Mouse (Mus musculus) lung, embryonic 14.5 days (tissue): ENCODE measurements around the gene Gm28043. TPM values are rescaled to one million over a fixed set of nuclear protein-coding genes. Genes with fewer than 3 reads are reported as not detected.

ENCODE experiments used
- ATAC-seq: fragments of 200-750 bp; cut with Nextera tagmentation; 2 replicates; pipeline ENCODE4 v1.8.0; 2017; ENCODE audit warnings: mild to moderate bottlenecking, moderate TSS enrichment, moderate library complexity; ENCODE audit not compliant: insufficient read depth
- DNase-seq: peaks from one replicate; pipeline ENCODE4 v3.0.0-alpha.2; 2015
- H3K27ac ChIP-seq: fragments of 300-500 bp; sonication (generic); 2 replicates; pipeline ENCODE4 v1.5.1; 2014; ENCODE audit warnings: low read depth, mild to moderate bottlenecking, moderate library complexity
- H3K27me3 ChIP-seq: fragments of 300-500 bp; sonication (generic); 2 replicates; pipeline ENCODE4 v1.6.1; 2014; ENCODE audit warnings: low read length, control low read depth; ENCODE audit not compliant: insufficient read depth
- H3K36me3 ChIP-seq: fragments of 300-500 bp; sonication (generic); 2 replicates; pipeline ENCODE4 v1.6.1; 2014; ENCODE audit warnings: control low read depth; ENCODE audit not compliant: insufficient read depth
- H3K4me1 ChIP-seq: fragments of 300-500 bp; sonication (generic); 2 replicates; pipeline ENCODE4 v1.6.1; 2014; ENCODE audit warnings: antibody characterized with exemption, control low read depth; ENCODE audit not compliant: insufficient read depth
- H3K4me2 ChIP-seq: fragments of 300-500 bp; sonication (generic); 2 replicates; pipeline ENCODE4 v1.6.1; 2014; ENCODE audit warnings: mild to moderate bottlenecking
- H3K4me3 ChIP-seq: fragments of 300-500 bp; sonication (generic); 2 replicates; pipeline ENCODE4 v1.5.1; 2014; ENCODE audit warnings: low read depth, low read length
- H3K9ac ChIP-seq: fragments of 300-500 bp; sonication (generic); 2 replicates; pipeline ENCODE4 v1.6.1; 2014
- H3K9me3 ChIP-seq: fragments of 300-500 bp; sonication (generic); 2 replicates; pipeline ENCODE4 v1.6.1; 2016; ENCODE audit warnings: low read depth, low read length, control low read depth
- CTCF ChIP-seq: IDR thresholded peaks from 2 replicates; pipeline ENCODE4 v1.5.1; 2016; ENCODE audit warnings: antibody characterized with exemption, low read depth
- WGBS: fragments of 180-500 bp; shearing (Covaris S2); extraction: QIAGEN DNeasy Blood & Tissue Kit; methylation state at CpG from one replicate; pipeline ENCODE4 v1.1.7; 2014; 5-methylcytosine and 5-hydroxymethylcytosine counted together
- polyA plus RNA-seq: library from polyadenylated mRNA; unstranded; fragments of >200 nt; fragmentation: Nextera tagmentation; extraction: Ambion mirVana; gene quantifications from 2 replicates; pipeline ENCODE4 v1.2.1, GENCODE M21; 2014

Gene Gm28043
- polyA plus RNA-seq, 1 experiment from 2014 or later, result 3.4 TPM

DNA sequence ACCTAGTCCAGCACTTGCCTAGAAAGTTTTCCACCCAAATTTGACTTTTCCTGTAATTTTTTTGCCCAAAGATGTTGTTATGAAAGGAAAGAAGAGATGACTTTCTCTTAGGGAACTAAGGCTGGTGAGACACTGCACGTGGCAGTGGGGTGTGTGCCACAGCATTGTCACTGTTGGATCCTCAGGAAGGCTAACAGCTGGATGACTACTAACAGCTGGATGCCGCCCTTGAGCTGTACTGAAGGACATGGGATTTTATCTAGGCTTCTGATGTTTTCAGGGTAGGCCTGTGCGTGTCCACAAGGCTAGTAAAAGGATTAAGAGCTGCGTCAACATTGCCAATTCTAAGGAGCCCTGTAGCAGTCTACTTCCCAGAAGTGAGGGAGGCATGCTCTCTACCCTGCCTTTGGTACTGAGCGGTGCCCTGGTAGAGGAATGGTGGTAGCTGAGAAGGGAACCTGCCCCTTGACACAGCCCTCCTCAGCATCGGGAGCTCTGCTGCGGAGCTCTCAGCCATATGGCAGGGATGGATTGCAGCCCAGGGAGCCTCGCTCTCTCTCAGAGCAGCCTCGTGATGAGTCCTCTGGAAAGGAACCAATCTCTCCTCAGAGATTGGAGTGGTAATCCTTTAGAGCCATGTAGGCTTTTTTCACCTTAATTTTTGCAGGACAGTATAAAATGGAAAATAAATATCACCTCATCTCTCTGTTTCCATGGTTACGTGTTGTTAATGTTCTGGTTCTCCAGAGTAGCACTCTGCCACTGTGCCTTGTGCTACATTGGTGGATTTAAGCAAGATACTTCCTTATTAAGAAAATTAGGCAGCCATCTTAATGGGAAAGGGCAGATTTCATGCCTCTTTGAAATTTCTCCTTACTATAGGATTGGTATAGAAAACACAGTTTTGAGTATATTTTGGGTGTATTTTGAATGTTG lies 53.6 kb downstream of the Gm28043 start:
- H3K4me2 ChIP-seq, result no peak overlapping the region
- no peak overlapping the region for H3K9ac ChIP-seq
- no peak overlapping the region for H3K4me3 ChIP-seq
- no peaks in the 10 kb centered on the region for H3K4me1 ChIP-seq
- TF ChIP-seq CTCF, result no peak
- DNase-seq (no peak), ATAC-seq (no peak)
- peaks cover 50% of the 10 kb centered on the region; the same call in 1 of the 2 replicates for H3K36me3 ChIP-seq
- 74% methylated on average over 10 of the region's 10 CpGs for WGBS
- H3K27ac ChIP-seq, result no peak overlapping the region
- H3K9me3 ChIP-seq, result no peaks in the 10 kb centered on the region
- H3K27me3 ChIP-seq, result no peaks in the 10 kb centered on the region

DNA sequence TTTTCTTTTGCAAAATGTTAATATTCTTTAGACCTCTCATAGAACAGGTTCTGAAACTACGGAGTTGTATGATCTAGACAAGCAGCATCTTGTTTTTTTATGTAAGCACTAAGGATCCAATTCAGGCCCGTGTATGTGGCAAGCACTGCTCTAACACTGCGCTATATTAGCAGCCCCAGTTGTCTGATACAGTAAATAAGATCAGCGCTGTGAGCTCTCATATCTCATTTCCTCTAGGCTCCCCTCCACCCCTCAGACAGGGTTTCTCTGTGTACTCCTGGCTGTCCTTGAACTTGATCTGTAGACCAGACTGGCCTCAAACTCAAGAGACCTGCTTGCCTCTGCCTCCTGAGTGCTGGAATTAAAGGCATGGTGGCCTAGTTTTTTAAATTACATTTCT lies 54.4 kb downstream of the Gm28043 start:
- no peak for DNase-seq
- Histone ChIP-seq H3K9me3 (no peaks in the 10 kb centered on the region), H3K4me1 (no peaks in the 10 kb centered on the region), H3K4me3 (no peak overlapping the region), H3K9ac (no peak overlapping the region), H3K36me3 (peaks cover 52% of the 10 kb centered on the region; the same call in 1 of the 2 replicates), H3K27me3 (no peaks in the 10 kb centered on the region), H3K4me2 (no peak overlapping the region), H3K27ac (no peak overlapping the region)
- WGBS, result 92% methylated on average over 4 of the region's 4 CpGs
- no peak for TF ChIP-seq CTCF
- no peak for ATAC-seq

DNA sequence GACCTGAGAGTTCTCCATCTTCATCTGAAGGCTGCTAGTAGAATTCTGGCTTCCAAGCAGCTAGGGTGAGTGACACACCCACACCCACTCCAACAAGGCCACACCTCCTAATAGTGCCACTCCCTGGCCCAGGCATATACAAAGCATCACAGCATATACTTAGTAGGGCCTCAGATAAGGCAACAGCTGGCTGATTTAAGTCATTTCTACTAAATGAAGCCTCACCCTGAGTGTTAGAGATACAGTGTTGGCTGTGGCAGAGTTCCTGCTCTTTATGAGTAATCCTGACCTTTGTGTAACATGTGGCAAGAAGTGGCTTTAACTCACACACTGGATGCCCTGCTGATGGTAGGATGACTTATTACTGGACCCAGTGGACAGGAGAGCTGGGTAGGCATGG lies 55.3 kb downstream of the Gm28043 start:
- no peaks in the 10 kb centered on the region for H3K9me3 ChIP-seq
- no peak overlapping the region for H3K4me2 ChIP-seq
- no peak overlapping the region for H3K9ac ChIP-seq
- DNase-seq (no peak), ATAC-seq (no peak)
- H3K27me3 ChIP-seq, result no peaks in the 10 kb centered on the region
- no peaks in the 10 kb centered on the region for H3K4me1 ChIP-seq
- no peak for TF ChIP-seq CTCF
- peaks cover 49% of the 10 kb centered on the region for H3K36me3 ChIP-seq
- no peak overlapping the region for H3K4me3 ChIP-seq
- H3K27ac ChIP-seq, result no peak overlapping the region

DNA sequence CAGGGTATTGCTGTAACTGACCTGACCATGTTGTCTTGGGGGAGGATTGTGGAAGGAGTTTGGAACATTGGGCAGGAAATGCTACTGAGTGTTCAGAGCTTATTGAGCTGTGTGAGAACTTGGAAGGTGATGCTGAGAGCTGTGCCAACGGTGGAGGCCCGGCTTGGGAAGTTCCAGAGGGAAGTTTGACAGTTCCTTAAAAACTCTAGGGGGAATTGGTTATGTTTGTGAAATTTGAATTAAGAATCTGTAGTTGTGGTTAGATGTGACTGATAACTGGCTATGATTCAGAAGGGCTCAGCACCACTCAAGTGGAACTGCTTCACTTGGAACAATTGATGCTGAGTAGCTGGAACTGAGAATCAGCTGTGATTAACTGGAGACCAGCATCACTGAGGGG lies 56.3 kb downstream of the Gm28043 start:
- H3K9ac ChIP-seq, result no peak overlapping the region
- 91% methylated on average over 2 of the region's 2 CpGs for WGBS
- H3K36me3 ChIP-seq, result peaks cover 55% of the 10 kb centered on the region
- no peak overlapping the region for H3K4me3 ChIP-seq
- no peaks in the 10 kb centered on the region for H3K27me3 ChIP-seq
- ATAC-seq, result no peak
- H3K9me3 ChIP-seq, result no peaks in the 10 kb centered on the region
- DNase-seq, result no peak
- H3K4me2 ChIP-seq, result no peak overlapping the region
- H3K27ac ChIP-seq, result no peak overlapping the region
- H3K4me1 ChIP-seq, result no peaks in the 10 kb centered on the region
- TF ChIP-seq CTCF, result no peak

DNA sequence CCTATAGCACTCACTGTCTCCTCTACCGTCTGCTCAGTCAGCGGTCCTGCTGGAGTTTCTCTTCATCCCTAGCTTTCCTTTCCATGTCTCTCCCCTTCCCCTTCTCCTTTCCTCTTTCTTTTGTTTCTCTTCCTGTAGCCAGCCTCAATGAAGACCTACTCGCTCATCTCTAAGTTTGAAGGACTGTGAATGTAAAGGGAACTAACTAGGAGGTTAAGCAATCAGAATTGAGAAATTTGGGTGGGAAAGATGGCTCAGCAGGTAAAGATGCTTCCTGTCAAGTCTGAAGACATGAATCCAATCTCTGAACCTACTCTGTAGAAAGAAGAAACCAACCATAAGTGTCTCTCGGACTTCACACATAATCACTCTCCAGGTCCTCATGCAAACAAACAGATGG lies 58.6 kb downstream of the Gm28043 start:
- no peaks in the 10 kb centered on the region for H3K27me3 ChIP-seq
- no peak overlapping the region for H3K4me3 ChIP-seq
- no peak for ATAC-seq
- DNase-seq, result no peak
- H3K9ac ChIP-seq, result no peak overlapping the region
- H3K9me3 ChIP-seq, result no peaks in the 10 kb centered on the region
- H3K36me3 ChIP-seq, result peaks cover 71% of the 10 kb centered on the region
- 93% methylated on average over 4 of the region's 4 CpGs for WGBS
- no peaks in the 10 kb centered on the region for H3K4me1 ChIP-seq
- TF ChIP-seq CTCF, result no peak
- no peak overlapping the region for H3K27ac ChIP-seq
- no peak overlapping the region for H3K4me2 ChIP-seq

DNA sequence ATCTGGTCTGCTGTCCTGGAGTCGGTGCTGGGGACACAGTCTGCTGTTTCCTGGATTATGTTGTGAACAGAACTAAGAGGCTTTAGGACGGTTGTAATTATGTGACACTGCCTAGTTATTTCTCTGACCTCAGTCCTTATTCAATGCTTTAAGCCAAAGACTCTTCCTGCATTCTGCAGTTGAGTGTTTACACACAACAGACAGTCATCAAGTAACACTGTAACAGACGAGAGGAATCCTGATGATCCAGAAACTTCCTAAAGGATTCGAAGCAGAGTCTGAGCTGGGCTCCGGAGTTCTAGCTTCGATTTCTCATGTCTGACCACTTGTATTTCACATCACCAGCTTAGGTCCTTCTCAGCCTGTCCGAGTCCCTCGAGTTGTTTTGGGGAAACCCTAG lies 63.9 kb downstream of the Gm28043 start:
- no peak overlapping the region for H3K4me2 ChIP-seq
- ATAC-seq (no peak), DNase-seq (peak; percentile 43)
- 73% methylated on average over 8 of the region's 8 CpGs for WGBS
- H3K4me3 ChIP-seq, result no peak overlapping the region
- no peaks in the 10 kb centered on the region for H3K9me3 ChIP-seq
- TF ChIP-seq CTCF, result no peak
- no peaks in the 10 kb centered on the region; the same call in 1 of the 2 replicates for H3K4me1 ChIP-seq
- H3K27ac ChIP-seq, result no peak overlapping the region; the same call in 1 of the 2 replicates
- H3K27me3 ChIP-seq, result no peaks in the 10 kb centered on the region
- peaks cover 95% of the 10 kb centered on the region for H3K36me3 ChIP-seq
- no peak overlapping the region for H3K9ac ChIP-seq

DNA sequence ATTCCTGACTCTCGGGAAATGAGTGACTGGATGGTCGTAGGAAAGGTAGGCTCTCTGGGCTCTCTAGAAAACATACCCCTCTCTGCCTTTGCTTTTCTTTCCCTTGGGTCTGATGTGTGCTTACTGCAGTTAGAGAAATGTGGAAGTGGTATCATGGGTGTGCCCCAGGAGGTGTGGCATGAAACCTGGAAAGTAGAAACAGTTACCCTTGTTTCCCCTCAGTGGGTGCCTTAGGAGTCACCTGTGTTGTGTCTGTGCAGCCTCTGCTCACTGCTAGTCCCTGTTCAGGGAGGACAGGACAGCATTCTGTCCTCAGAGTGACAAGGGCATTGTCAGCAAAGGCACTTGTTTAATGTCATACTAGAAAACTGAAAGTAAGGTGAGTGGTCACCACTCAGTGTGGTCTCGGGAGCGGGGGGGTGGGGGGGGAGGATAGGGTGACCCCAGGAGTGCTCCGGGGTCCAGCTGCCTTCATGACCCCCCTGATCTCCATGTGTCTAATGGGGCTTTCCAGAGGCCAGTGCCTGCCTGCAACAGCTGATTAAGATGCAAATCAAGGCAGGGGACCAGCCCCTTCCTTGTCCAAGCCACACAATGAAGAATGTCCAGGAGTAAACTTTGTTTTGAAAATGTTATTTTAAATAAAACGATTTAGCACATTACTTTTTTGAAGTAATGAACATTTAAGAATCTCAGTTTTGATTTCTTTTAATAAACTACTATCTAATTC lies 64.5 kb downstream of the Gm28043 start:
- no peak for ATAC-seq
- 85% methylated on average over 6 of the region's 6 CpGs for WGBS
- Histone ChIP-seq H3K4me2 (no peak overlapping the region), H3K9me3 (no peaks in the 10 kb centered on the region), H3K27ac (no peak overlapping the region), H3K27me3 (no peaks in the 10 kb centered on the region), H3K4me3 (no peak overlapping the region), H3K36me3 (peaks cover 96% of the 10 kb centered on the region), H3K9ac (no peak overlapping the region), H3K4me1 (no peaks in the 10 kb centered on the region; the same call in 1 of the 2 replicates)
- DNase-seq, result no peak
- TF ChIP-seq CTCF, result no peak
